Mouse (Mus musculus) C2C12 (cell line): ENCODE data around the gene Smarce1. TPM values are rescaled to one million over a fixed set of nuclear protein-coding genes. Genes with fewer than 3 reads are reported as not detected.

ENCODE experiments used
- H3K27me3 ChIP-seq: one replicate; pipeline ENCODE4 v1.6.1; 2011; ENCODE audit not compliant: control insufficient read depth, insufficient read depth, insufficient read length
- H3K36me3 ChIP-seq: one replicate; pipeline ENCODE4 v1.6.1; 2011; ENCODE audit not compliant: control insufficient read depth, insufficient read depth
- H3K4me3 ChIP-seq: one replicate; pipeline ENCODE4 v1.5.1; 2011; ENCODE audit warnings: mild to moderate bottlenecking, control low read depth; ENCODE audit not compliant: poor library complexity, insufficient read depth, severe bottlenecking
- H3K79me2 ChIP-seq: one replicate; pipeline ENCODE4 v1.6.1; 2011; ENCODE audit not compliant: control insufficient read depth, insufficient read depth
- H3K79me3 ChIP-seq: one replicate; pipeline ENCODE4 v1.6.1; 2011; ENCODE audit warnings: low read depth, control low read depth
- H3ac ChIP-seq: one replicate; pipeline ENCODE3; 2011; ENCODE audit warnings: low read depth; ENCODE audit not compliant: control insufficient read depth, insufficient read length
- CEBPB ChIP-seq: IDR thresholded peaks from one replicate; pipeline ENCODE4 v1.6.1; 2011; ENCODE audit warnings: low read depth, mild to moderate bottlenecking, control low read depth, moderate library complexity
- CTCF ChIP-seq: IDR thresholded peaks from one replicate; pipeline ENCODE4 v1.5.1; 2011; ENCODE audit not compliant: control insufficient read depth, insufficient read depth, insufficient read length
- FOSL1 ChIP-seq: IDR thresholded peaks from one replicate; pipeline ENCODE4 v1.8.0; 2011; ENCODE audit warnings: mild to moderate bottlenecking, low read length; ENCODE audit not compliant: poor library complexity, insufficient read depth, severe bottlenecking
- MAX ChIP-seq: IDR thresholded peaks from one replicate; pipeline ENCODE4 v1.6.1; 2011; ENCODE audit warnings: mild to moderate bottlenecking, control low read depth
- MYOD1 ChIP-seq: IDR thresholded peaks from one replicate; pipeline ENCODE4 v1.6.1; 2011; ENCODE audit warnings: low read depth; ENCODE audit not compliant: control insufficient read depth, insufficient read length
- MYOG ChIP-seq: IDR thresholded peaks from one replicate; pipeline ENCODE4 v1.6.1; 2011; ENCODE audit not compliant: control insufficient read depth, insufficient read length; ENCODE audit errors: extremely low read depth
- USF1 ChIP-seq: IDR thresholded peaks from one replicate; pipeline ENCODE4 v1.6.1; 2011; ENCODE audit warnings: low read depth, mild to moderate bottlenecking, control low read depth, moderate library complexity
- polyA plus RNA-seq: library from polyadenylated mRNA; unstranded; fragments of >200 nt; fragmentation: generic; extraction: Trizol; gene quantifications from one replicate; pipeline ENCODE4 v1.2.1, GENCODE M21; 2012; ENCODE audit warnings: missing spikeins

Gene Smarce1
- polyA plus RNA-seq, 1 experiment = 103 TPM

DNA sequence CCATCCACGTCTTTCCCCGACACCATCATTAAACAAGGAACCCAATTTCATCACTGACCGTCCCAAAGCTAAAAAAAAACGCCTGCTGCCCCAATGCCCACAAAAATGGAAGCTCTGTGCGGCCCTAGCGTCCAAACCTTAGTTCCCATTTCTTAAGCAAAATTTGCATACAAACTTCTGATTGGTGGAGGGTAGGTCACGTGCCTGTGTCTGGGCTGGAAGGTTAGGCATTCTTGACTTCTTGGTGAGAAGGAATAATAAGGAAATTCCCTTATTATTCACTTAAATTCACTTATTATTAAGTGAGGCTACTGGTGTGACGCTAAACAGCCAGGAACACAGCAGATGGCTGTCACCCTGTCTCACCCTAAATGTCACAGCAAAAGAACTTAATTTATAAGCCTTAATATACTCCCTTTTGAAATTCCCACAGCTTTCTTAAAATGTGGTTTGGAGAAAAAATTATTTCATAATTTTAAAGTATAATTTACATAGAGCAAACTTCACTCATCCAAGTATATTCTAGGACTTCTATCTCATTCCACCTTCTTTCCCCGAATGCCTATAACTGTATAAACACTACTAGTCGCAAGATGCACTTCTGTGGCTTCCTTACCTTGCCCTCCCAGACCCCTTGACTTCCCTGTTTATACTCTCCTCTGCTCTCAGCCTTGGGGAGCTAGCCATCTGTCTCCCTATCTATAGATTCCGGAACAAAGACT lies 65.6 kb downstream of the Smarce1 start:
- TF ChIP-seq USF1 = peak; percentile 95
- no peak for TF ChIP-seq MYOG
- no peaks in the 10 kb centered on the region for H3K36me3 ChIP-seq

DNA sequence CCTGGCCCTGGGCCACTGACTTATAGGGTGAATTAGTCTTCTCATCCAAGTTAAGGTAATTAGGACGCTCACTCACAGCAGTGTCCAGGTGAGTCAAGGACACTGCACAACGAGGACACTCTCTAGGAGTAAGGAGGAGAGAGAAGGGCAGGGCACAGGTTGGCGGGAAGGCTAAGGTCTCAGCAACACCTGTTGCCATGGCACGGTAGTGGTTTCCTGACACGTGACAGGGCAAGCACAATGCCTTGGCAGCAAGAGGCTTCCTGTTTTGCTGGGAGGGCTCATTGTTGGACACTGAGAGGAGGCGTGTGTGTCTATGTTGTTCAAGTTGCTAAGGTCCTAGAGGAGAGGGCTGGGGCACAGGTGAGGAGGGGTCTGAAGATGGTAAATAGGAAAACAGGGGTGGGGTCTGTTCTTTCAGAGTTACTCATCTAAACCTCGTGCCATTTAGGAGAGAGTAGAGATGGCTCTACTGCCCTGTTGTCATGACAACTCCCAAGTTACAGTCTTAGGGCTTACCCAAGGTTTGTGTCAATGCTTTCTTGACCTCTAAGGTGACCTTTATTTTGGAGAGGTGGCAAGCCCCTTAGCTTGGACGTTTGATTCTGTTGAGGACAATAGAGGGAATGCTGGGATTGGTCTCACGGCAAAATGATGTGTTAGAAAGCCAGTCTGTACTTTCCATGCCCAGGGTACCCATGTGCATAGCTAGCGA lies 67.7 kb downstream of the Smarce1 start:
- Histone ChIP-seq H3ac (no peak overlapping the region), H3K36me3 (no peaks in the 10 kb centered on the region), H3K27me3 (peaks cover 38% of the 10 kb centered on the region), H3K4me3 (no peak overlapping the region), H3K79me3 (no peaks in the 10 kb centered on the region), H3K79me2 (no peaks in the 10 kb centered on the region)
- TF ChIP-seq USF1 = no peak
- TF ChIP-seq MYOG = no peak
- no peak for TF ChIP-seq MAX
- TF ChIP-seq CTCF = no peak
- no peak for TF ChIP-seq FOSL1
- TF ChIP-seq CEBPB = no peak
- TF ChIP-seq MYOD1 = no peak

More for the DNA sequence above, 65.6 kb downstream of the Smarce1 start:
- Histone ChIP-seq H3K79me2 (no peaks in the 10 kb centered on the region), H3ac (no peak overlapping the region), H3K79me3 (no peaks in the 10 kb centered on the region), H3K27me3 (peaks cover 41% of the 10 kb centered on the region), H3K4me3 (no peak overlapping the region)

- no peaks in the 10 kb centered on the region for H3K79me2 ChIP-seq
- no peak for TF ChIP-seq FOSL1
- H3ac ChIP-seq = no peak overlapping the region
- no peaks in the 10 kb centered on the region for H3K36me3 ChIP-seq
- H3K27me3 ChIP-seq = peaks cover 30% of the 10 kb centered on the region
- H3K79me3 ChIP-seq = no peaks in the 10 kb centered on the region
- no peak overlapping the region for H3K4me3 ChIP-seq
Observed at GRCm38 (mm10) chr11:99161648-99162047, 69.2 kb downstream of the Smarce1 start.

DNA sequence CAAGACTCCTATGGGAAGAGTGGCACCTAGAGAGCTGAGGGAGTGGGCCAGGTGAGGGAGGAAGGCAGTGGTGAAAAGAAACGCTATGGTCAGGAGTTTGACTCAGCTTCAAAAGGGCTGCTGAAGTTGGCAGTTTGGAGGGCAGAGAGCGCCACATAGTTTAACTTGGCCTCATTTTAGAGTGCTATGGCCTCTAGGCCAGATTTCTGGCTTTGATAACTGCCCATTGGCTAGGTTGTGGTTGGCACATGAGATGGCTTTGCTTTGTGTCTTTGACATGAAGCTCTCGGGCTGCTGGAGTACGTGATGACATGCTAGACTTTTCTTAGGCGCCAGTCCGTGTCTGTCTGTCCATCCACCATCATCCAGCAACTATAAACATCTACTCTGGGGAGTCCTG lies 70.6 kb downstream of the Smarce1 start:
- H3K79me2 ChIP-seq = no peaks in the 10 kb centered on the region
- no peak overlapping the region for H3K4me3 ChIP-seq
- peaks cover 28% of the 10 kb centered on the region for H3K27me3 ChIP-seq
- H3K36me3 ChIP-seq = no peaks in the 10 kb centered on the region
- no peaks in the 10 kb centered on the region for H3K79me3 ChIP-seq
- H3ac ChIP-seq = no peak overlapping the region
- no peak for TF ChIP-seq USF1
- TF ChIP-seq MYOG = no peak
- no peak for TF ChIP-seq CEBPB
- no peak for TF ChIP-seq CTCF
- no peak for TF ChIP-seq MAX
- TF ChIP-seq MYOD1 = no peak
- TF ChIP-seq FOSL1 = no peak

Other genes with a start within 250 kb of the Smarce1 start
- gene Gjd3, start 248.0 kb downstream of the Smarce1 start, polyA plus RNA-seq = not detected
- gene Top2a, start 206.8 kb downstream of the Smarce1 start, polyA plus RNA-seq = 83.8 TPM
- gene Igfbp4, start 189.8 kb downstream of the Smarce1 start, polyA plus RNA-seq = 38.5 TPM
- gene Tns4, start 141.7 kb downstream of the Smarce1 start, polyA plus RNA-seq = 0.18 TPM
- 0.02 TPM for gene Ccr7, start 75.9 kb downstream of the Smarce1 start, polyA plus RNA-seq
- gene Krt222, start 13.1 kb upstream of the Smarce1 start, polyA plus RNA-seq = not detected
- gene Krt24, start 54.2 kb upstream of the Smarce1 start, polyA plus RNA-seq = not detected
- not detected for gene Krt25, start 91.9 kb upstream of the Smarce1 start, polyA plus RNA-seq
- gene Krt26, start 106.9 kb upstream of the Smarce1 start, polyA plus RNA-seq = not detected
- not detected for gene Krt27, start 120.1 kb upstream of the Smarce1 start, polyA plus RNA-seq
- gene Krt28, start 143.9 kb upstream of the Smarce1 start, polyA plus RNA-seq = 0.02 TPM
- gene Krt10, start 158.3 kb upstream of the Smarce1 start, polyA plus RNA-seq = 3.7 TPM
- not detected for gene Krt12, start 191.2 kb upstream of the Smarce1 start, polyA plus RNA-seq
- not detected for gene Krt20, start 207.1 kb upstream of the Smarce1 start, polyA plus RNA-seq